Mouse (Mus musculus): ENCODE data around the gene Rnd1. TPM values are rescaled to one million over a fixed set of nuclear protein-coding genes. Genes with fewer than 3 reads are reported as not detected.

Gene Rnd1
- total and polyA plus RNA-seq, 2 experiments from 2014 or later = 1.1 to 7.1 TPM

GRCm38 (mm10) chr15:98691486-98692147, 14.4 kb upstream of the Rnd1 start:
- Histone ChIP-seq H3K36me3 (replicated peaks; ENCODE audit: control insufficient read depth, insufficient read depth, low read length) (no peaks in the 10 kb centered on the region), H3K4me3 (ENCODE audit: low read depth, low read length) (no peak overlapping the region), H3K9ac (replicated peaks; ENCODE audit: low read depth, low read length) (no peak overlapping the region), H3K4me1 (ENCODE audit: control insufficient read depth, insufficient read depth) (peaks cover 19% of the 10 kb centered on the region; the same call in 1 of the 2 replicates), H3K27ac (ENCODE audit: low read depth) (peak overlapping the region; percentile 72), H3K4me2 (ENCODE audit: low read depth, low read length) (no peak overlapping the region; the same call in 1 of the 2 replicates), H3K9me3 (replicated peaks; ENCODE audit: control insufficient read depth, low read length) (no peaks in the 10 kb centered on the region), H3K27me3 (ENCODE audit: control insufficient read depth, insufficient read depth, low read length) (no peaks in the 10 kb centered on the region)
- WGBS = 61% methylated on average over 7 of the region's 7 CpGs
- TF ChIP-seq EP300 (IDR thresholded peaks at IDR 0.05; ENCODE audit: low read depth) (no peak), CTCF (IDR thresholded peaks at IDR 0.05; ENCODE audit: low read depth) (no peak)
- ATAC-seq (ENCODE audit: insufficient read depth, low read depth) (no peak; the same call in 1 of the 2 replicates), DNase-seq (ENCODE audit: low spot score) (no peak)

- no peak for TF ChIP-seq CTCF (IDR thresholded peaks at IDR 0.05; ENCODE audit: low read depth)
- no peak overlapping the region for H3K9ac ChIP-seq (replicated peaks; ENCODE audit: low read depth, low read length)
- H3K4me1 ChIP-seq (ENCODE audit: control insufficient read depth, insufficient read depth) = peaks cover 19% of the 10 kb centered on the region; the same call in 1 of the 2 replicates
- ATAC-seq (ENCODE audit: insufficient read depth, low read depth) = no peak
- no peak overlapping the region for H3K4me3 ChIP-seq (ENCODE audit: low read depth, low read length)
- H3K27ac ChIP-seq (ENCODE audit: low read depth) = no peak overlapping the region
- H3K36me3 ChIP-seq (replicated peaks; ENCODE audit: control insufficient read depth, insufficient read depth, low read length) = no peaks in the 10 kb centered on the region
- 66% methylated on average over 2 of the region's 2 CpGs for WGBS
- no peaks in the 10 kb centered on the region for H3K27me3 ChIP-seq (ENCODE audit: control insufficient read depth, insufficient read depth, low read length)
- no peak overlapping the region for H3K4me2 ChIP-seq (ENCODE audit: low read depth, low read length)
- H3K9me3 ChIP-seq (replicated peaks; ENCODE audit: control insufficient read depth, low read length) = no peaks in the 10 kb centered on the region
- no peak for DNase-seq (ENCODE audit: low spot score)
These were observed 12.4 kb upstream of the Rnd1 start for GRCm38 (mm10) chr15:98689682-98690081.

GRCm38 (mm10) chr15:98685926-98686325, 8.7 kb upstream of the Rnd1 start:
- no peak for TF ChIP-seq EP300 (IDR thresholded peaks at IDR 0.05; ENCODE audit: low read depth)
- TF ChIP-seq CTCF (IDR thresholded peaks at IDR 0.05; ENCODE audit: low read depth) = no peak
- WGBS = 72% methylated on average over 3 of the region's 3 CpGs

GRCm38 (mm10) chr15:98683746-98684145, 6.5 kb upstream of the Rnd1 start:
- no peak overlapping the region for H3K4me2 ChIP-seq (ENCODE audit: low read depth, low read length)
- no peak overlapping the region for H3K4me3 ChIP-seq (ENCODE audit: low read depth, low read length)
- H3K9me3 ChIP-seq (replicated peaks; ENCODE audit: control insufficient read depth, low read length) = no peaks in the 10 kb centered on the region
- H3K27ac ChIP-seq (ENCODE audit: low read depth) = no peak overlapping the region
- DNase-seq (ENCODE audit: low spot score) (no peak), ATAC-seq (ENCODE audit: insufficient read depth, low read depth) (no peak)
- H3K9ac ChIP-seq (replicated peaks; ENCODE audit: low read depth, low read length) = no peak overlapping the region
- no peaks in the 10 kb centered on the region for H3K36me3 ChIP-seq (replicated peaks; ENCODE audit: control insufficient read depth, insufficient read depth, low read length)
- no peaks in the 10 kb centered on the region for H3K4me1 ChIP-seq (ENCODE audit: control insufficient read depth, insufficient read depth)
- TF ChIP-seq CTCF (IDR thresholded peaks at IDR 0.05; ENCODE audit: low read depth) (no peak), EP300 (IDR thresholded peaks at IDR 0.05; ENCODE audit: low read depth) (no peak)
- H3K27me3 ChIP-seq (ENCODE audit: control insufficient read depth, insufficient read depth, low read length) = no peaks in the 10 kb centered on the region
- WGBS = 75% methylated on average over 1 of the region's 1 CpGs

More at GRCm38 (mm10) chr15:98685926-98686325, 8.7 kb upstream of the Rnd1 start:
- no peaks in the 10 kb centered on the region for H3K9me3 ChIP-seq (replicated peaks; ENCODE audit: control insufficient read depth, low read length)
- no peaks in the 10 kb centered on the region for H3K36me3 ChIP-seq (replicated peaks; ENCODE audit: control insufficient read depth, insufficient read depth, low read length)
- H3K9ac ChIP-seq (replicated peaks; ENCODE audit: low read depth, low read length) = no peak overlapping the region
- H3K27me3 ChIP-seq (ENCODE audit: control insufficient read depth, insufficient read depth, low read length) = no peaks in the 10 kb centered on the region
- peaks cover 4% of the 10 kb centered on the region; the same call in 1 of the 2 replicates for H3K4me1 ChIP-seq (ENCODE audit: control insufficient read depth, insufficient read depth)
- no peak for DNase-seq (ENCODE audit: low spot score)
- no peak overlapping the region for H3K27ac ChIP-seq (ENCODE audit: low read depth)
- H3K4me2 ChIP-seq (ENCODE audit: low read depth, low read length) = no peak overlapping the region
- no peak for ATAC-seq (ENCODE audit: insufficient read depth, low read depth)
- no peak overlapping the region for H3K4me3 ChIP-seq (ENCODE audit: low read depth, low read length)

- Histone ChIP-seq H3K9me3 (replicated peaks; ENCODE audit: control insufficient read depth, low read length) (no peaks in the 10 kb centered on the region), H3K4me1 (ENCODE audit: control insufficient read depth, insufficient read depth) (no peaks in the 10 kb centered on the region), H3K27ac (ENCODE audit: low read depth) (no peak overlapping the region), H3K9ac (replicated peaks; ENCODE audit: low read depth, low read length) (no peak overlapping the region), H3K36me3 (replicated peaks; ENCODE audit: control insufficient read depth, insufficient read depth, low read length) (no peaks in the 10 kb centered on the region), H3K4me2 (ENCODE audit: low read depth, low read length) (no peak overlapping the region), H3K4me3 (ENCODE audit: low read depth, low read length) (no peak overlapping the region), H3K27me3 (ENCODE audit: control insufficient read depth, insufficient read depth, low read length) (no peaks in the 10 kb centered on the region)
- 46% methylated on average over 10 of the region's 10 CpGs for WGBS
- DNase-seq (ENCODE audit: low spot score) = no peak
- ATAC-seq (ENCODE audit: insufficient read depth, low read depth) = no peak; the same call in 1 of the 2 replicates
- no peak for TF ChIP-seq EP300 (IDR thresholded peaks at IDR 0.05; ENCODE audit: low read depth)
- no peak for TF ChIP-seq CTCF (IDR thresholded peaks at IDR 0.05; ENCODE audit: low read depth)
These were observed 5.9 kb upstream of the Rnd1 start for GRCm38 (mm10) chr15:98683177-98683576.

- Histone ChIP-seq H3K27ac (ENCODE audit: low read depth) (no peak overlapping the region), H3K4me2 (ENCODE audit: low read depth, low read length) (no peak overlapping the region), H3K4me3 (ENCODE audit: low read depth, low read length) (no peak overlapping the region), H3K9ac (replicated peaks; ENCODE audit: low read depth, low read length) (no peak overlapping the region), H3K9me3 (replicated peaks; ENCODE audit: control insufficient read depth, low read length) (no peaks in the 10 kb centered on the region), H3K4me1 (ENCODE audit: control insufficient read depth, insufficient read depth) (peaks cover 5% of the 10 kb centered on the region), H3K27me3 (ENCODE audit: control insufficient read depth, insufficient read depth, low read length) (peaks cover 2% of the 10 kb centered on the region; the same call in 1 of the 2 replicates), H3K36me3 (replicated peaks; ENCODE audit: control insufficient read depth, insufficient read depth, low read length) (no peaks in the 10 kb centered on the region)
- DNase-seq (ENCODE audit: low spot score) (no peak), ATAC-seq (ENCODE audit: insufficient read depth, low read depth) (no peak)
- 72% methylated on average over 7 of the region's 7 CpGs for WGBS
- no peak for TF ChIP-seq EP300 (IDR thresholded peaks at IDR 0.05; ENCODE audit: low read depth)
- no peak for TF ChIP-seq CTCF (IDR thresholded peaks at IDR 0.05; ENCODE audit: low read depth)
These were observed 4.4 kb upstream of the Rnd1 start for GRCm38 (mm10) chr15:98681633-98682032.

Measured in heart, postnatal 0 days (tissue).